Mouse (Mus musculus) activated CD4-positive, CD25-positive, alpha-beta regulatory T cell, adult 4 months (primary cell): ENCODE measurements at regions not wholly inside any gene's neighbourhood (a gene's known extent, or its start where the extent isn't known, plus 50 kb on each side); places are given as distances from the start of the nearest gene placed in this dataset.

ENCODE experiments used
- ATAC-seq: one replicate; pipeline ENCODE4 v1.8.0; 2017

DNA sequence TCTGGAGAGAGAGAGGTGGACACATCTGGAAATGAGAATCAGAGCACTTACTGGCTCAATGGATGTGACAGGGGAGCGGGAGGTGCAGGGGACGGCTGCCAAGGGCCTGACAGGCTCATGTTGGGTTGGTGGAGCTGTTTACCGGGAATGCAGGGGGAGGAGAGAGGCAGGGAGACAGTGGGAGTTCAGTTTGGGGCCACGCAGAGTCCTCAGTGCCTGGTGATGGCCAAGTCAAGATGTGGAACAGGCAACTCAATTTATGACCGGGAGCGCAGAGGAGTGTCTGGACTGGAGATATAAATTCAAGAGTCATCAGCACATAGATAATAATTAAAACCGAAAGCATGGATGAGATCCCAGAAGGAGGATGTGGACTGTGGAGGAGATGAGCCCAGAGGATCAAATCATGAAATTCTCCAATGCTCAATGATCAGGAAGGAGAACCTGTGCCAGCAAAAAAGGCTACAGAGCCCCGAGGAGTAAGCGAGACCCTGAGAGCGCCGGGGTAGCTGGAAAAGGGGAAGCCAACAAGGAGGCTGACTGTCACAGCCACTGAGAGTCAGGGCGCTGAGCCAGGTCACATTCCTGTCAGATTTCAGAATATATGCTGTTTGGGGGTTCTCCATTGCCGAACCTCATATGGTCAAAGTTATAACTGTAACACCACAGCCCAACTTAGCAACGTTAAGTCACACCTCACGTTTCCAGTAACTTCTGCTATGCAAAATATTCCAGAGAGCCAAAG, 358.0 kb upstream of the Npvf start:
- no peak for ATAC-seq

DNA sequence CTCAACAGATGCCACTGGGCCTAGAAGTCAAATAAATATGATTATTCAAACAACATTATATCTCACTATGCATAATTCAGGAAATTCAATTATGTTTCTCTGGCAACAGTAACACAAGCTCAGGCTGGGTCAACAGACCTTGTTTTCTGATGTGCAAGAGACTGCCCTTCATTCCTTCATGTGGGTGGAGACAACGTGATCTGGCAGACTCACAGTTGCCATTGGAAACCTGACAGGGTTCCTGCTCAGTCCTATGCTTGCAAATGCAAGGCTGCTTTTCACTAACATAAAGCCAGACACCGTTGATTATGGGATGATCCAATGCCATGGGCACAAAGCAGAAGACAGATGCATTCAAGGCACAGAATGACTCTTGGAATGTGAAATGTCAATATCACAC, 361.5 kb upstream of the Npvf start:
- no peak for ATAC-seq

DNA sequence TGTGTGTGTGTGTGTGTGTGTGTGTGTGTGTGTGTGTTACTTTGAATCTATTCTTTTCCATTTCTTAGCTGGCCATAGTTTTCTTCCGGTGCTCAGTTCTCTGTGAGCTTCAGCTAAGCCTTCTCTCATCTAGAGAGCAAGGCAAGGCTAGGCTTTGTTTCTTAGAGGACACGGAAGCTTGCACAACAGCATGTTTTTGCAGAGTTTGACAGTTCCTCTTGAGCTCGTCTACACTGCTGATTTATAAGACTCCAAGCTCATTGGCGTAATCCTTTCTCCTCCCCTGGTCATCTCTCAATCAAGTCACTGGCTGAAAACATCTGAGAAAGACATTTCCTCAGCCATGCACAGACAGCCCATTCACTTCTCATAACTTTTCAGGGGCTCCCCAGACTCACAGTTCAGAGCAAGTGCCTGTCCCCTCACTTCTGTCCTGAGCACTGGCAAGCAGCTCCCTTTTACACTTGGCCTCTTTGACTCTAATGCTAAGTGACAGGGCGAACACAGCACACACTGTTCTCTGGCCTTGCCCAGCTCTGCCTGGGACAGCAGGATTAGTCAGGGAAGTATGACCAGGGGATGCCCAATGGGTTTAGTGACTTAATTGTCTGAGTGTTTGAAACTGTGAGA, 362.3 kb upstream of the Npvf start:
- ATAC-seq = no peak

DNA sequence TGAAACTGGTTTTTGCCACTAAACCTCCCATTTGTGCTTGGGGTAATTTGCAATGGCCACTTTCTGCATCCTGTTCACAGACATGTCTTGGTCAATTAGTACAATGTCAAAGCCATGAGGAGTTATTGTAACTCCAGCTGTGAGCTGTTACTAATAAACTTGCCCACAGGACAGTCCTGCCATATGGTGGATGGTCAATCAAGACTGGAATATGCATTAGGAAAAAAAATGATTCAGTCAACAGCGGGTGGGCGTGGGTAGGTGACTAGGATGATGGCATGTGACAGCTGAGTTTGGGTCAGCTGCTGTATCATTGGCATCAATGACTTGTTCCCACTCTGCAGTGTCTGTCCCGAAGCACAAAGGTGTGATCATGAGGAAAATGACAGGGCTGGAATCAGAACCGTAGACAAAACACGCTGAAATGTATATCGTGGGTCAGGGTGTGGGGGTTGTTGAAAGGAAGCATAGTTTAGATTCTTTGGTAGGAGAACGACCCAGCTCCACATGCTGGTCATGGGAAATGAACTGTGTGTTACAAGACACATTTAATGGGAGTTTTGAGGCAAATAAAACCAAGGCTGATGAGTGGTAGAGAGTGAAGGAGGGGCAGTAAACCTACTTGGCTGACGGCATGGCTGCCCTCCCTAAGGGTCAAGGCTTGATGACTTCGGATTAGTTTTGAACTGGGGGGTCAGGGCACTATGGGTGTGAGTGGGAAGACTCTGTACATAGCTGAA, 363.2 kb upstream of the Npvf start:
- no peak for ATAC-seq

DNA sequence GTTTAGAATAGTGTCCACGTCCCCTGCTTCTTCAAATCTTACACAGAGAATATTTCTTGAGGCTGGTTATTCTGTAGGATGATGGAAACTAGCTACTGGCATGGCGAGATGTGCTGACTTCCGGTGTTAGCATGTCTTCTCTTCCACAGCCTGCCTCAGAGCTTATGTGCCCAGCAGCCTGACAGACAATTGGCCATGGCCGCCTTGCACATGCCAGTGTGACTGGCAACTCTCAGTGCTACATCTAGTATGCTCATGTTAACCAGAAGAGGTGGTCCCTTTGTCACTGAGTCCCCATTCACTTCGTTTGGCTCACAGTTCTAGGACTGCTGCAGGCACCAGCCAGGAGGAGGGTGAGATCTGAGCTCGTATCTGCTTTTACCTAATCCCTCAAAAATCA, 367.0 kb upstream of the Npvf start:
- no peak for ATAC-seq

DNA sequence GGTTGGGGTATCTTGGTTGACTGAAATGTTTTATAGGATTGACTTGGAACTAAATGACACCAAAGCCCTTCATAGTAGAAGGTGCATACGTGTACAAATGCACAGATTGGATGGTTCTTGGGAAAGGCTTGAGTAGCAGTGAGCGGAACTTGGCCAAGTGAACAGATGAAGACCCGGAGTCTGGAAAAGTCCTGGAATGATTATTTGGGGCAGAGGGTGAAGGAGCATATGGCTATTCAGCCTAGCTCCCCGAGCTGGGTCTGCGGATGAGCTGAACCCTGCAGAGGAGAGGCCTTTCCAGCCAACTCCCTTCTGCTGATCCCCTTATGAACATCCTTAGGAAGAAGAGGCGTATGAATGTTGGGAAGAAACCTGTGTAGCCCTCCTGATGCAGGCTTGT, 369.1 kb upstream of the Npvf start:
- no peak for ATAC-seq

DNA sequence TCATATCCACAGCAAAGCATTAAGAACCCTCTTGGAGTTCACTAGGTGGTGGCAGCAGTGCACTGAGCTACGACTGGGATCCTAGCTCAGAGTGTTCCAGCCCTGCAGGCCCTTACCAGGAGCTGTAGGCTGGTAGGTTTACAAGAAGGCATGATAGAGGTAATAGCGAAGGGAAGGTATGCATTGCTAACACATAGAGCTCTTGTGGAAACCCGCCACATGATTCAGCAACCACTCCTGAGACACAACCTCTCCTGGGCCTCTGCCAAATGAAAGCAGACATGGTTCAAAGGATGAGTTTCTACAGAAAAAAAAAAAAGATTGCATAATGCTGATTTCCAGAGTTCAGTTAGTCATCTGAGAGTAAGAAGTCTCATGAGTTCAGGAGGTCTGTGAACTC, 370.5 kb upstream of the Npvf start:
- no peak for ATAC-seq

DNA sequence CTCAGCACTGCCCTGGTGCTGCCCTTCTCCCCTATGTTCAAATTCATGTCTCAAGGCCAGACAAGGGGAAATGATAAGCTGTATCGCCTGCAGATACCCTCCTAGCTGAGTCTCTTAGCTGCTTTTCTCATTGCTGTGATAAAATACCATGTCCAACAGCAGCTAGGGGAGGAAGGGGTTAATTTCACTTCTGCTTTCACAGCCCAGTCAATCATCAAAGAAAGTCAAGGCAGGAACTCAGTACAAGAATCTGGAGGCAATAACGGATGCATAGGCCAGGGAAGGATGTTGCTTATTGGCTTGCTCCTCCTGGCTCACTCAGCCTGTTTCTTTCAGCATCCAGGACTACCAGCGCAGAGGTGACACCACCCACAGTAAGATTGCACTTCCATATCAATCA, 371.2 kb upstream of the Npvf start:
- ATAC-seq = no peak

DNA sequence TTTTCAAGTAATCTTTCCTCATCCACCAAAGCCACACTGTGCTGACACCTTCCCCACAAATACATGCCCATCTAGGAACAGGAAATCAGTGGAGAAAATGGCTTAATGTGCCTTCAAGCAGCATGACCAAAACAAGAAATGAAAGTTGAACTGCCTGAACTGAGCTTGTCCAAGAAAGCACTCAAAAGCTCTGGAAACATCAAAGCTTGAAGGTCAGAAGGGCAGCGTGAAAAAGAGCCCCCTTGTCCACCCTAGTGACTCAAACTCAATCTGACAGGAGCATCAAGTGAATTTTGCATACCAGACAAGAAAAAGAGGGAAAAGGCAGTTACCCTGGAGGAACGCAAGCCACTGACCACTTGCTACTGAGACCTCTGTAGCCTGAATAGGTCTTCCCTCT, 373.1 kb upstream of the Npvf start:
- no peak for ATAC-seq

DNA sequence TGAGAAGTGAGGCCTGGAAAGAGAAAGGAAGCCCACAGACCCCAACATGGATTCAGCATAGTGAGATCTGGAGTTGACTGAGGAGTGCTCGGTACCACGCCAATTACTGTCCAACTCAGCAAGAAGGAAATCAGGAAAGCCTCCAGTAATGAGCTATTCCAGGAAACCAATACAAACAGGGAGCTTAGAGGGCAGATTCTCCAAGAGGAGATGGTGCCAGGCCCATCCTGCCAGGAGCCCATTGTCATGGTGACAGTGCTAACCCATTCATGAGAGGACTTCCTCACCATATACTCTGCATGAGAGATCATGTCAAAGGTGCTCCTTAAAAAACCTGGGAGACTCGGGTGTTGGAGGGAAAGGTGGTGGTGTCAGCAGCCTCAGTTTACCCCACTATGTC, 375.3 kb upstream of the Npvf start:
- ATAC-seq = no peak

DNA sequence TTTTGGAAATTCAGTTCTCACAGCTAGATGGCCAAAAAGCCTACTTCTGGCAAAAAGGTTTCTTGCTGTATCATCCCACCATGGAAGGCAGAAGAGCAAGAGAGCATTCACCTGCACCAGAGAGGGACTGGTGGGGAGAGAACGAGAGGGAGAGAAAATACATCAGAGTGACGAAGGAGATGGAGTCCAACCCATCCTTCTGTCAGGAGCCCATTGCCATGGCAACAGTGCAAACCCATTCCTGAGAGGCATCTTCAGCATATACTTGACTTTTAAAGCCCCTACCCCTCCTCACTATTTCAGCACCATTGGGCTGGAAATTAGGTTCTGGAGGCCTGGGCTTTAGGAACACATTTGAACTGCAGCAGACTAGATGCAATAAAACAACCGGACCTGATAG, 375.7 kb upstream of the Npvf start:
- ATAC-seq = no peak

DNA sequence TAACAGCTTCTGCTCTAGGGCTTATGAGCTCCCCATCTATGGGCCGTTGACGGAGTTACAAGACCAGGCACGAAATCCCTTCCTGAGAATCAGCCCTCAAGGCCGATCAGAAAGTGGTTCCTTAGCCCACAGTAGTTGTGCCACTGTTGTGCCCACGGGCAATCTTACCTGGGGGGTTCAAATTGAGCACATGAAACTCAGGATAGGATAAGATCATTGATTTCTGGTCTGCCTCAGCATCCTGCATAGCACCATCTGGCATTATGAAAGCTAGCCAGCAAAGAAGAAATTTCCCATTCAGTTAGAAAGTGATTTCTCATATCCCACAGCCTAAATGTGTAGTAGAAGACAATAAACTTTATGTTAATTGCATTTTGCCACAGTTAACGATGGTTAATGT, 379.6 kb upstream of the Npvf start:
- ATAC-seq = no peak

DNA sequence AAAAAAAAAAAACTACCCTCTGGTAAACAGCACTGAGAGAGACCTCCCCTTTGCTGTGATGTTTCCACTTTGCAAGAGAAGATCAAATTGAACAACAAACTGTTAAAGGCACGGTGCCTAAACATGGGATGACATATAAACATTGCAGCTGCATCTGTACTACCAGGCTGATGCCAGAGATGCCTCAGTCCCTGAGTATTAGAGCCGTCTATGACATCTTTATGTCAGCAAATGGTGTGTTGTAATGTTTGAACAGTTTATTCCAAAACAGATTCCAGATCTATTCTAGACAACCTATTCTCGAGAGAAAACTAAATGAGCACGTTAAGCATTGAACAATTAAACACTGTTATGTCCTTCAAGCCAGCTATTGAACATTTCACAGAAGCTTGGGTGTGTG, 381.8 kb upstream of the Npvf start:
- no peak for ATAC-seq

DNA sequence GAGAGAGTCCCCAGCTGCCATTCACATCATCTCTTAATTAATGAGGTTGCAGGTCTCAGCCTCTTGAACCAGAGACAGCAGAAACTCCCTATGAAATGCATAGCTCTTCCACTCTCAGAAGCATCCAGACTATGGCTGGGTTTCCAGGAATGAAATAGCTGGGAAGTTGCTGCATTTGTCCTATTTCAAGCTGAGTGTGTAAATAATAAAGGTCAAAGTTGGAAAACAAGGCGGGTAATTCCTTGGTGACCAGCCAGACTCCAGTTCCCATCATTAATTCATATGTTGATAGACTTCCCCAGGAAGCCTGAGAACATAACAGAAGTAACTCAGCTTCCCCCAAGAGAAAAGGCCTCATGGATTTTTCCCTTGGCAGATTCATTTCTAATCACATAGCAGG, 382.3 kb upstream of the Npvf start:
- no peak for ATAC-seq

DNA sequence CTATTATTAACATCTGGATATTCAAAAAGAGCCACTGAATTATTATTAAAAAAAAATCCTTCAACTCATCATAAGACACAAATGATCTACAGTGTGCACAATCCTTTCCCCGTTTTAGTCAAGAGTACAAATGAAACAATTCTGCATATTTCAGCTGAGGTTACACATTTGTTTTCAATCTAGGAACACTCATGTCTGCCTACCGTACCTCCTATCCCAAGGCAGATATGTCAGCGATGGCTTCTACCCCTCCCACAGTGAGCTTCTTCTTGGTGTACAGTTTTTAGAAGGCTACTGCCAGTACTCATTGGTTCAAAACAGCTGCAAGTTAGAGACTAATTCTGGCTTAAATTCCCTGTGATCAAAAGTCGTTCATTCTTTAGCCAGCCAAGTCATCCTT, 382.7 kb upstream of the Npvf start:
- ATAC-seq = no peak

DNA sequence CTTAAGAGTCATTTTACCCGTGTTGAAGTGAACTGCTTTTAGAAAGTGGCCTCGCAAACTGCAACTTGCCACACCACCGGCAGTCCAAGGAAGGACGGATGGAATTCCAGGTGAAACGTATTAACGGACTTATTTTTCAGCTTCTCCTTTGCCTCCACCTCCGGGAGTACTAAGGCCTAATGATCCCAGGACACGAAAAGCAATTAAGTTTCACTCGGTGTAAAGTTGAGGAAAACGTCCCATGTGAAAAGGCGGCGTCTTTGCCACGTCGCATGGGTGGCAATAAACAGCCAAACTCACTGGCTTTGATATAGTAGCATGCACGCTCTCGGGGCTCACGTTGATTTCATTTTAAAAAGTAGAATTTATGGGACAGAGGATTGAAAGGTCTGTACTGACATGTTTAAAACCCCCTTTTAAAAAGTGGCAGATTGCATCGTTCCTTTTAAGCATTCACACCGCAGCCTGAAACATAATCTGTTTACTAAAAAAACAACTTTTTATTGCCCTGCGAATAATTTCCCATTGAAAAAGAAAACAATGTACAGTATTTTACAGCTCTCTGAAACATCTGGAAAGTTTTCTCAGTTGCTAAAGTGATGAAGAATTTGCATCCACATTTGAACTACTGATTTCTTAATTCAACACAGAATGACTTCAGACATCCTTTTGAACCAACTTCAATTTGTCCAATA, 385.4 kb upstream of the Npvf start:
- ATAC-seq = no peak

DNA sequence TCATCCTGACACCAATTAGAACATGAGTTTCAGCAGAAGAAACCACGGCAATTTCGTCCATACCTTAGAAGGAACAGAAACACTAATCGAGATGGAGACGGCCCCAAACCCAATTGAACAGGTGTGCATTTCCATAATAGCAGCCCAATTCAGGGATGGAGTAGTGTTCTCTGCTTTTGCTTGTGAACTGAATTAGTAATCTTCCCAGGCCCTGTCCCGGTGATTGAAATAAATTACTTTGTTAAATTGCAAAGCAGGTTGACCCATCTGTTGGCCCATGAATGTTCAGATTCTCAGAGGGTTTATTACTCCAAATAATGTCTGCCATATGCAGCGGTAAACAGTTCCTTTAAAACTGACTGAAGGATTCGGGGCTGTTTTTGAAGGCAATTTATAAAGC, 388.5 kb upstream of the Nfe2l3 start:
- ATAC-seq = no peak

DNA sequence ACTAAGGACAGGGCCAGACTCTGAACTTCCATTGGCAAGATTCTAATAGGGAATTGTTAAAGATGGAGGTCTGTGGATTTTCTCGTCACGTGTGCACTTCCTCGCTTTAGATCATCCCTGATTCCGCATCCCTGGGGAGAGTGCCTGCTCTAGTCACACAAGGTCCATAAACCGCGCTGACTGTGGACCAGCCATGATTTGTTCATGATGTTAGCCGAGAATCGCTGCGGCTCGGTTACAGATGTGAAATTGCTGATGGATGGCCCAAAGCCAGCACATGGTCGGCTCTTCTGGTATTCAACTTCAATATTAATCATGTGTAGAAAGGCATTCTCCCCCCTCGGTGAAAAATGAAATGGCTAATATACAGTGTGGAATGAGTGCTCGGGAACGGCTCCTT, 387.6 kb upstream of the Nfe2l3 start:
- no peak for ATAC-seq

DNA sequence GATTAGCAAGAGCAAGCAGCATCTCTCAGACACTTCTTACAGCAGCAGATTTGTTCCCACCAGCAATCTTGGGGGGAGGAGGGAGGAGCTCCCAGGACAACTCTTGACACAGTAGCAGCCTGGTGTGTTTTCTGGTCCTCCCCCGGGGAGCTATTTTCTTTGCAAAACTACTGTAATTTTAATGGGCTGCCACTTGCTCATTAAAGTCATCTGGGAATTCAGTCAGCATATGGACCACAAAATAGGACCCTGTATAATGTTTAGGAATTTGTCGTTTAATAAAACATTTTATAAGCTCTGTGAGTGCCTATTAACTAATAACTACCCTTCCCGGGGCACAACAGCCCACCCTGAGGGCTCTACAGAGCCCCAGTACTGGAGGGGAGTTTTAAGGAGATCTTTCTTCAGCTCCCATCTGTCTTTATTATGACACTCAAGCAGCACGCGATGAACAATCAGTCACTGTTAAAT, 380.0 kb upstream of the Nfe2l3 start:
- ATAC-seq = no peak

DNA sequence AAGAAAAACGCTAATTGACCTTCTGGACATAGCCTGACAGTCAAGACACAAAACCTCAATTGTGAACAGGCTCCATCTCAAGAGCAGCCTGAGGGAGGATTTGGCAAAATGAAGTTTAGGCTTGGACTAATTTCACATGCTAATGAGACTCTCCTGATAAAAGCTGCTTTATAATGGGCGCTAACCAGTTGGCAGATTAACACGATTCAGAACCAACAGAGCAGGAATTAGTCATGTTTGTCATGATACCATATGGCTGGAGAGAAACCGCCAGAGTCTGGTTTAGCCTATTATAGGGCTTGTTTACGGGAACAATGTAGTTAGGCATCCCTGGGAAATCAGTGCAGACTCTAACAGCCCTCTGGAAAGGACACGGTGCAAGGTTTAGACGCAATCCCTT, 375.2 kb upstream of the Nfe2l3 start:
- no peak for ATAC-seq

DNA sequence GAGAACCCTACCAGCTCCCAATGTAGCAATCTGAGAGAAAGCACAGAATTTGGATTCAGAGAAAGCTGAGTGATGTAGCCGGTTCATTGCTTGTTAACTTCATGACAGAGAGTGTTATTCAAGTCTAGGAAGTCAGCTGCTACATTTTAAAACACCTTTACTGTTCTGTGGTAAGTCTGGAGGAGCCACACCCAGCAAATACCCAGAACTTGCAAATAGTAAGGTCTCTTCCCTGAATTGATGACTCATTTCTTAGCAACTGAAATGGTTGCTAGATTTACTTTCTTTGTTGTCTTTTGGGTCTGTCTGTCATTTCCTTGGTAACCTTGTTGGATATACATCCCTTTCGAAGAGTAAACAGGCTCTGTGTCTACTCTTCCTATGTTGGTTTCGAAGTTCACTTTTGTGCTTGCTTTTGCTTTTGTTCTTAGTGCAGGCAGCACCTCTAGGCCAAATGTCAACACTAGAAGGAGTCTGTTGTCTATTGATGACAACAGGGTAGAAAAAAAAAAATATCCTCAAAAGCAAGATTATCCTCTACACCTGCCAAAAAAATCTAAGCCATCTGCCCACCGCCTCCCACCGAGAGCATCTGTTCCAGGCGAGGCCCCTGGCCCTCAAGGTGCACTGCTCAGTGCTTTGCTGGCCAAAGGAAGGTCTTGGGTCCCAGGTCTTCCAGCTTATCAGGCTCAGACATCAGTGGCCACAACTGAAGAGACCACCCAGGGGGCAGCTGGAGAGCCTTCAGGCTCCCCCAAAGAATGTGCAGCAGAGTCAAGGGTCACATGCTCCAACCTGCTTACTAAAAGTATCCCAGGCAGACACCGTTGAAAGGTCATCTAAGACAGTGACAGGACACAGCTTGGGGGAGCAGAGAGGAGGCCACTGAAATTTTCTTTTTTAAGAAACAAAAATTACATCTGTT, 372.3 kb upstream of the Nfe2l3 start:
- peak; percentile 93 for ATAC-seq

DNA sequence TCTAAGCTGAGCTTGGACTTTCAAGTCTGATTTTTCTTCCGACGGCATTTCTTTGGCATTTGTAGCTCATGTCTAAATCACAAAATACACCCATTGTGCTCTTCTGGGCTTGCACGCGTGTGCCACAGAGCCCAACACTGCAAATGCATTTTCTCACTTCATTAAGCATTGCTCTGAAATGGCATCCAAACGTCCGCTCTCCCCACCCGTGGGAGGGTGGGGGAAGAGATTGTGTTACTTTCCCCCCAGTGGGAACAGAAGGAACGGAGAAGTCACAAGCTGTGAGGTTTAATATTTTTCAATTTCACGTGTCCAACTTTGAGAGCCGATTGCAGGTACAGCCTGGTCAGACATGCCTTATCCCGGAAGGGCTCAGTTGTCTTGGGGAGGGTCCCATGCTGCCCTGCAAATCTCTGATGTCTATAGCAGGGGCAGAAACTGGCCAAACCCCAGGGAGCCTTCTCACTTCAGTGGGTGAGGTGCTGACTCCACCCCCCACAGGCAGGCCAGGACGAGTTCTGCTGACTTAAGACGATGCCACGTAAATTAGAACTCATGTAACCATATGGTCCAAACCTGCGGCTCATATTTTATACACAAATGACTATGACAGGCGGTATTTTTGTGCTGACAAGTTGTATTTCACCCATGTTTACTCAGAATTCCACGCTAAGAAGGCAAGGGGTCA, 371.5 kb upstream of the Nfe2l3 start:
- no peak for ATAC-seq
